Mouse (Mus musculus) brown adipose tissue, adult 24 weeks (tissue): ENCODE data around the gene Shank2. TPM values are rescaled to one million over a fixed set of nuclear protein-coding genes. Genes with fewer than 3 reads are reported as not detected.

Experiments
- H3K27ac ChIP-seq: fragments of 200-500 bp; replicated peaks from 2 replicates; pipeline ENCODE4 v1.5.1; 2012; ENCODE audit warnings: low read depth, mild to moderate bottlenecking, low read length
- H3K4me1 ChIP-seq: fragments of 200-500 bp; 2 replicates; pipeline ENCODE4 v1.6.1; 2012; ENCODE audit warnings: low read length, mixed read lengths; ENCODE audit not compliant: control insufficient read depth, insufficient read depth, insufficient read length
- H3K4me3 ChIP-seq: fragments of 200-500 bp; 2 replicates; pipeline ENCODE4 v1.5.1; 2012; ENCODE audit warnings: low read depth, mild to moderate bottlenecking, low read length, moderate library complexity; ENCODE audit not compliant: insufficient read depth
- polyA plus RNA-seq: library from polyadenylated mRNA; stranded (reverse); fragments of >200 nt; gene quantifications from 2 replicates; pipeline ENCODE4 v1.2.4, GENCODE M21; 2012; ENCODE audit not compliant: missing spikeins, insufficient read depth, insufficient read length

Gene Shank2
- polyA plus RNA-seq, 1 experiment, result not detected

GRCm38 (mm10) chr7:144055702-144056531 lies 54.2 kb downstream of the Shank2 start:
- Histone ChIP-seq H3K4me1 (no peaks in the 10 kb centered on the region), H3K27ac (no peak overlapping the region), H3K4me3 (no peak overlapping the region)

GRCm38 (mm10) chr7:144070162-144070949 lies 68.6 kb downstream of the Shank2 start:
- Histone ChIP-seq H3K4me1 (no peaks in the 10 kb centered on the region), H3K4me3 (no peak overlapping the region), H3K27ac (no peak overlapping the region)

GRCm38 (mm10) chr7:144072219-144072618 lies 70.5 kb downstream of the Shank2 start:
- no peaks in the 10 kb centered on the region for H3K4me1 ChIP-seq
- no peak overlapping the region for H3K27ac ChIP-seq
- H3K4me3 ChIP-seq, result no peak overlapping the region

GRCm38 (mm10) chr7:144072856-144073255 lies 71.1 kb downstream of the Shank2 start:
- Histone ChIP-seq H3K4me1 (no peaks in the 10 kb centered on the region), H3K4me3 (no peak overlapping the region)

GRCm38 (mm10) chr7:144074718-144075117 lies 73.0 kb downstream of the Shank2 start:
- H3K4me1 ChIP-seq, result no peaks in the 10 kb centered on the region
- no peak overlapping the region for H3K4me3 ChIP-seq
- no peak overlapping the region for H3K27ac ChIP-seq

More at GRCm38 (mm10) chr7:144072856-144073255, 71.1 kb downstream of the Shank2 start:
- H3K27ac ChIP-seq, result no peak overlapping the region

GRCm38 (mm10) chr7:144078661-144079060 lies 76.9 kb downstream of the Shank2 start:
- no peak overlapping the region for H3K4me3 ChIP-seq
- no peak overlapping the region for H3K27ac ChIP-seq
- H3K4me1 ChIP-seq, result no peaks in the 10 kb centered on the region

- H3K4me1 ChIP-seq, result no peaks in the 10 kb centered on the region
- H3K27ac ChIP-seq, result no peak overlapping the region
- no peak overlapping the region for H3K4me3 ChIP-seq
These were observed 78.1 kb downstream of the Shank2 start for GRCm38 (mm10) chr7:144079861-144080260.

- Histone ChIP-seq H3K4me1 (no peaks in the 10 kb centered on the region), H3K4me3 (no peak overlapping the region), H3K27ac (no peak overlapping the region)
These were observed 79.7 kb downstream of the Shank2 start for GRCm38 (mm10) chr7:144081448-144081847.

GRCm38 (mm10) chr7:144081963-144082362 lies 80.2 kb downstream of the Shank2 start:
- Histone ChIP-seq H3K27ac (no peak overlapping the region), H3K4me3 (no peak overlapping the region), H3K4me1 (no peaks in the 10 kb centered on the region)

GRCm38 (mm10) chr7:144087277-144087676 lies 85.5 kb downstream of the Shank2 start:
- Histone ChIP-seq H3K4me1 (no peaks in the 10 kb centered on the region), H3K4me3 (no peak overlapping the region), H3K27ac (no peak overlapping the region)

GRCm38 (mm10) chr7:144094132-144094531 lies 92.4 kb downstream of the Shank2 start:
- Histone ChIP-seq H3K27ac (no peak overlapping the region), H3K4me3 (no peak overlapping the region), H3K4me1 (no peaks in the 10 kb centered on the region)

GRCm38 (mm10) chr7:144097314-144097713 lies 95.6 kb downstream of the Shank2 start:
- Histone ChIP-seq H3K27ac (no peak overlapping the region), H3K4me1 (no peaks in the 10 kb centered on the region), H3K4me3 (no peak overlapping the region)

- no peak overlapping the region for H3K4me3 ChIP-seq
- H3K27ac ChIP-seq, result no peak overlapping the region
- no peaks in the 10 kb centered on the region for H3K4me1 ChIP-seq
These were observed 100.7 kb downstream of the Shank2 start for GRCm38 (mm10) chr7:144102222-144102980.

- no peak overlapping the region for H3K4me3 ChIP-seq
- no peaks in the 10 kb centered on the region for H3K4me1 ChIP-seq
- H3K27ac ChIP-seq, result no peak overlapping the region
These were observed 104.2 kb downstream of the Shank2 start for GRCm38 (mm10) chr7:144105952-144106351.
